Mouse (Mus musculus): ENCODE data around the gene Vac14.

Gene Vac14

DNA sequence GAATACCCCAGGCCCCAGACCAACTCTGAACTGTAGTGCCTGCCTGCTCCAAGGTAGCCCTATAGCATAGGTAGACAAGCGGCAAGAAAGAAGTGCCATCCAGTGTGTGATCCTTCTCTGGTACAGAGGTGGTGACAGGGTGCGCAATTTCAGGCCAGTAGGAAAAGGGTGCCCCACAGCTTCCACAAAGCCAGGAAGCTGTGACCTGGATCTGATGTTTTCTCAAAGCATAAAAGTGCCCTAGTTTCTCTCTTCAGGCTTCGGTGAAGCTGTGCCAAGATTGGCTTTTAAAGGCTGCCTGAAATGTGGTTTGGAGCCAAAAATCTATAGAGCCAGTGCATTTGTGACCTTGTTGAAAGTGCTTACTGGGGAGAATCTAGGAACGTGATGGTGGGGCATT lies 76.4 kb downstream of the Vac14 start:
- DNase-seq = no peak

GRCm38 (mm10) chr8:110695431-110695830 lies 77.0 kb downstream of the Vac14 start:
- no peak for DNase-seq

DNA sequence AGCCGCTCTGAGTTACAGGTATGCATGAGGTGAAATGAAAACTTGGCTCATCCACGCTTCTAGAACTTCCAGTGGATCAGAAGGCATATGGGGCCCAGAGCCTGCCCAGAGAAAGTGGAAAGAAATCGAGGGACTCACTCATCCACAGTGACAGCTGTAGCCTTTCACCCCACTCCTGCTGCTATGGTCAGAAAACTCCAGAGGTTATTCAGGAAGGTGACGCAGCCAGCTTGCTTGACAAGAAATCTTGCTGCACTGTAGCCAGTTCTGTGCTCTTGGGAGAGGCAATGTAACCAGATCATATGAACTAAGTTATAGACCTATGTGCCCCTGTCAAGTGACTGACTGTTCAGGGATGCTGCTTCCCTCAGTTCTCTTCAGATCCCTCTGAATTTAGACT lies 77.7 kb downstream of the Vac14 start:
- no peak for DNase-seq

- DNase-seq = no peak
Observed at GRCm38 (mm10) chr8:110697571-110697970, 79.2 kb downstream of the Vac14 start.

DNA sequence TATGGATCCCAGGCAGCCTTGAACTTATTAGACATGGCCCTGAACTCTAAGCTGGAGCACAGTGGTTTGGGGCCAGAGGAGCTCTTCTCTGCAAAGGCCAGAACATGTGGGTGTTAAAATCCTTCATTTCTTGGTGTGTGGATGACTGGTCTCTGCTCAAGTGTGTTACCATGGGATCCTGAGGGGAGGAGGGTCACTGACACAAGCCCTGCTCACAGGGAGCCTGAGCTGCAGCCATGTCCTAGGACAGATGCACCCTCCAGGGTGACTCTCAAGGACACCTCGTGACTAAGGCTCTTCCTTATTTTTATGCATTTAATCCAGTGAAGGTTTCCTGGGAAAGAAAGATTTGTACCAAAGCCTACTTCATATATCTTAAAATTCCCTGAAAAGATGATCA lies 79.7 kb downstream of the Vac14 start:
- DNase-seq = no peak

GRCm38 (mm10) chr8:110699501-110699900 lies 81.1 kb downstream of the Vac14 start:
- DNase-seq = no peak

DNA sequence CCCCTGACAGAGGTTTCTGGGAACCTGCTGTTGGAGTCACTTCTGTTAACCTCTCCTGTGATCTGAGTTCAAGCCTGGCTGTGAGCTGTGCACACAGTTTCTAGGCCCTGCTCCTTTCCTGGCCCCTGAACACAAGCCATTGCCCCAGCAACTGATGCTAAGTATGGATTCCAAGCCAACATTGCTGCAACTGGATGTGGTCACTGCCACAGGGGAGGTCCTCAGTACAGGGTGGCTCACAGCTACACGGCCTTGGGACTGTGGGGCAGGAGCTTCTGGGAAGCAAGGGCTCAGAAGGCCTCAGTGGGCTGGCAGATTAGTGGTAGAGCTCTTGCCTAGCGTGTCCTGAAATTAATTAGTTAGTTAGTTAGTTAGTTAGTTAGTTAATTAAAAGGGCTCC lies 82.2 kb downstream of the Vac14 start:
- DNase-seq = no peak

DNA sequence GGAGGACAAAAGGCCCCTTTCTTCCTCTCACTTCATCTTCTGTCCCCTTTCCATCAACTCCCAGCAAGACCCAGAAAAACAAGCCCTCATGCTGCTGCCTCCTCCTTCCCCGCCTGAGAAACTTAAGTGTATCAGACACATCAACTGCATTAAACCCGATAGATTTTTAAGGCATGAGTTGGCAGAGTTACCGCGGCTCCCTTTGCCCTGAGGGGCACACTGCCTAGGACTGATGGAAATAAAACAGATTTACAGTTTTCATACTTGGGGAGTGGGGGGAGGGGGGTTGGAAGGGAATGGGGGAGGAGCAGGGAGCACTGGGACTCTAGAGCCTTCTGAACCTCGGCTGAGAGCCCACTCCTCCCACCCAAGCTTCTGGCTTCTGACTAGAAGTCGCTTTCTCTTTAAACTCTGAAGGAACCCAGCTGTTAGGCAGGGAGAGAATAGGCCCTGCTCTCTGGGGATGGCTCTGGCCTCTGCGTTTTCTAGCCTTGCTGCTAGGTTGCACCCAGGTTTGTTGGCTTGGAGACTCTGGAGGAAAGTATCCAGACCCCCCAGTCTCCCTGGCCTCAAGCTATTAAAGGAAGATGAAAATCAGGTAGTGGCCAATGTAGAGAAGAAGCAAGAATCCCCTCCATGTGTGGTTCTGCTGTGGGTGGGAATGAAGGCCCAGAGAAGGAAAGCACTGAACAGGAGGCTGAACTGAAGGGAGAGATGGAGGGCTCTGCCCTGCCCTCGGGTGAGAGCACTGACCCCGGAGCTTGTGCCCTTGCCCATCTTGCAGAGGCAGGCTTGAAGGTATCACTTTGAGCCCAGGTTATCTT lies 84.5 kb downstream of the Vac14 start:
- peak; percentile 70 for DNase-seq

- DNase-seq = no peak
Observed at GRCm38 (mm10) chr8:110703460-110704061, 85.2 kb downstream of the Vac14 start.

- DNase-seq = no peak
Observed at GRCm38 (mm10) chr8:110704103-110704502, 85.7 kb downstream of the Vac14 start.

DNA sequence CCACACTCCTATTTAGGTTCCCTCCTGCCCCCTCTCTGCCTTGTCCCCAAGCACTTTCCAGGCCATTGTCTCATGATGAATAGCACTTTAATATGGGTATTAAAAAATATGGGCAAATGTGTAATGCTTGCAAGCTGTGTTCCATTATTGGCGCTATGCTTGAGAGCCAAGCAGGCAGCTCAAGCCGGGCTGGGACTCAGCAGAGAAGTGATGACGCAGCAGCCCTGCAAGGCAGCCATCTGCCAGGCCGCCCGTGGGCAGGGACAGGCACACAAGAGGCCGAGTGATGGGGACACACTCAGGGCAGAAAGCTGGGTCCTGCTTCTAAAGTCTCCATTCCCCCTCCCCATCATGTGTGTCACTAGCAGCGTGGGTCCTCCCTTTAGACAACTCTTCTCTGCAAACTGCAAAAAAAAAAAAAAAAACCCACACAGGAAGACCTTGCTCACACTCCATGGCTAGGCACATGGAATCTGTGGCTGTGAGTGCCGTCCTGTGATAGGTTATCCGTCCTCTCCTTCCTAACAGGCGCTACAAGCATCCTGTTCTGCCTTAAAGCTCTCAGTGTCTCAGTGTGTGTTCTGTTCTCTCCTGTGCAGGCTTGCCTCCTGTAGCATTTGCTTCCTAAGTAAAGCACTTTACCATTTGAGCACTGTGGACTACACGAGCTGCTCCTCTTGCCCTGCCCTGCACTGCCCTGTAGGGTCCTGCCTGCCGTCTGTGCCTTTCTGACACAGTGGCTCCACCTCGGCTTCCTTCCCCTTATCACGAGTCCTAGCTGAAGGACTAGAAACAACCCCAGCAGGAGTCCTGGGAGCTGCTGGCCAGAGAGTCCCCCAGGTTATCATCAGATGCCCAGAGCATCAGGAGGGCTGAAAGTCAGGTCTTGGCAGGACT lies 87.3 kb downstream of the Vac14 start:
- no peak for DNase-seq

- DNase-seq = no peak
Observed at GRCm38 (mm10) chr8:110706288-110706870, 88.0 kb downstream of the Vac14 start.

- no peak for DNase-seq
Observed at GRCm38 (mm10) chr8:110708429-110708828, 90.0 kb downstream of the Vac14 start.

DNA sequence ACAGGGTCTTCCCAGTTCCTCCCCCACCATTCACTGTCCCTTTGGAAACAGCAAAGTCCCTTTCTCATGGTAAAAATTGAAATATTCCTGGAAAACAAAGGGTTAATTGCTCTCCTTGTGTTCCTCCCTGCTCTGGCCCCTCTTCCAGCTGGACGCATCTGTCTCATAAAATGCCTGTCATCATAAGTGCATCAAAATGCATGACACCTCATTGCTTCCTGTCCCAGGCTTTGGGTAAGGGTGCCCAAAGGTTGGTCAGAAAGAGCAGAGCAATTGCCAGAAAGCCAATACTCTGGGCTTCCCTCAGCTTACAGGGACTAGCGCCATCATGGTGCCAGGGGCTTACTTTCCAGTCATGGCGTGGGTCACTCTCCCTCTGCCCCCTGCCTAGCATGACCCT lies 92.2 kb downstream of the Vac14 start:
- DNase-seq = no peak

GRCm38 (mm10) chr8:110711271-110711934 lies 93.0 kb downstream of the Vac14 start:
- DNase-seq = peak; percentile 62

DNA sequence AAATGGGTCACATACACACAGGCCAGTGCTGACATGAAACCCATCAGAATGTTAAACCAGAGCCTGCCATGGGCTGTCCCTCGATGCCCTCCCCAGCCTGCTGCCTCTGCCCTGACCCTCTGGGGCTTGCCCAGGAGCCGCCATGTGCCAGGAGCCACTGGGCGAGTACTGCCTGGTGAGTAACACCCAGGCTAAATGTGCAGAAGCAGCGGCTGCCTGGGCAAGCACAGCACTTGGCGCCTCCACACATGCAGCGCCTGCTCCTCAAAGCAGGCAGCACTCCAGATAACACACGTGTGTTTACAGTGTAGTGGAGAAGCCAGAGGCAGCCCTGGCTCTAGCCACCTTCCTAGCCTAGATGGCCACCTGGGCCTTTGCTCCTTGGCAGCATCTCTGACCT lies 94.7 kb downstream of the Vac14 start:
- DNase-seq = no peak

- DNase-seq = no peak
Observed at GRCm38 (mm10) chr8:110714827-110715519, 96.6 kb downstream of the Vac14 start.

- peak; percentile 76 for DNase-seq
Observed at GRCm38 (mm10) chr8:110716075-110716474, 97.7 kb downstream of the Vac14 start.

- no peak for DNase-seq
Observed at GRCm38 (mm10) chr8:110717131-110717530, 98.7 kb downstream of the Vac14 start.

- DNase-seq = no peak
Observed at GRCm38 (mm10) chr8:110718209-110718968, 100.0 kb downstream of the Vac14 start.
